25 mouse cellular contexts compared by ENCODE assay signal in the genomic region with DNA sequence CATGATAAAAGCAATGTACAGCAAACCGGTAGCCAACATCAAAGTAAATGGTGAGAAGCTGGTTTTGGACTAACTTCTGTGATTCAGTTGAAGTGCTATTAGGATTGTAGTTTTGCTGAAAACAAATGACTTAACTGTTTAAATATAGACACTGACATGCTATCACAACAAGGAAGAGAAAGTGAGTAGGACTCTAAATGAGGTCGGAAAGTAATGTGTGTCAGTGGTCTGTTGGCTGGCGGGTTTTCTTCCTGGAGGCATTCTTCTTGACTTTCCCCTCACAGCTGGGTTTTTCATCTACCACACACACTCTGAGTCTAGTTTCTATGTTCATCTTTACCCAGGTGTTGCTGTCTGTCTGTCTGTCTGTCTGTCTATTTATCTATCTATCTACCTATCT.
"Had no signal": no experiment of that assay in that cellular context is flagged by ENCODE, and none has a peak within 500 bp of the region (broad histone marks: within the 10 kb centered on the region; RNA-seq: fewer than 3 reads in every experiment).

No protein-coding gene starts in this region.

- H3K4me1 ChIP-seq: embryonic facial prominence, embryonic 10.5 days; embryonic facial prominence, embryonic 12.5 days; embryonic facial prominence, embryonic 15.5 days; forebrain, embryonic 10.5 days; forebrain, embryonic 12.5 days; forebrain, embryonic 13.5 days; forebrain, embryonic 15.5 days; heart, embryonic 10.5 days had no signal

- DNase-seq: cerebellum, adult 9-10 months; cerebellum, adult 9-11 months; cerebellum, postnatal 10 days; cerebellum, postnatal 14 days; cerebellum, postnatal 25 days; cerebellum, postnatal 36 days; embryo, embryonic 11 days; forebrain, postnatal 0 days; gastrocnemius, postnatal 10 days; gastrocnemius, postnatal 14 days; gastrocnemius, postnatal 25 days; gastrocnemius, postnatal 36 days; heart, adult 11 months; heart, adult 18-20 months; heart, adult 2 months had no signal

- H3K27me3 ChIP-seq: embryonic facial prominence, embryonic 12.5 days; embryonic facial prominence, embryonic 13.5 days; embryonic facial prominence, embryonic 15.5 days; forebrain, embryonic 12.5 days; forebrain, embryonic 13.5 days; forebrain, embryonic 15.5 days had no signal

- H3K4me3 ChIP-seq: embryonic facial prominence, embryonic 10.5 days; embryonic facial prominence, embryonic 12.5 days; embryonic facial prominence, embryonic 13.5 days; embryonic facial prominence, embryonic 15.5 days; erythroblast, embryonic 14.5 days; forebrain, embryonic 10.5 days; forebrain, embryonic 12.5 days; forebrain, embryonic 13.5 days; forebrain, embryonic 15.5 days; heart, adult 2 months; heart, embryonic 10.5 days had no signal

- H3K27ac ChIP-seq: embryonic facial prominence, embryonic 10.5 days; embryonic facial prominence, embryonic 12.5 days; embryonic facial prominence, embryonic 15.5 days; forebrain, embryonic 10.5 days; forebrain, embryonic 12.5 days; forebrain, embryonic 13.5 days; forebrain, embryonic 15.5 days; heart, adult 2 months; heart, embryonic 10.5 days had no signal

- H3K36me3 ChIP-seq: embryonic facial prominence, embryonic 10.5 days; embryonic facial prominence, embryonic 12.5 days; embryonic facial prominence, embryonic 13.5 days; embryonic facial prominence, embryonic 15.5 days; forebrain, embryonic 10.5 days; forebrain, embryonic 12.5 days; forebrain, embryonic 15.5 days; heart, embryonic 10.5 days had no signal

- H3K9me3 ChIP-seq: embryonic facial prominence, embryonic 10.5 days; embryonic facial prominence, embryonic 12.5 days; embryonic facial prominence, embryonic 13.5 days; embryonic facial prominence, embryonic 15.5 days; forebrain, embryonic 10.5 days; forebrain, embryonic 12.5 days; forebrain, embryonic 13.5 days; forebrain, embryonic 15.5 days; heart, embryonic 10.5 days had no signal

- H3K9ac ChIP-seq: embryonic facial prominence, embryonic 12.5 days; embryonic facial prominence, embryonic 13.5 days; embryonic facial prominence, embryonic 15.5 days; forebrain, embryonic 12.5 days; forebrain, embryonic 13.5 days; forebrain, embryonic 15.5 days; forebrain, postnatal 0 days had no signal

- H3K4me2 ChIP-seq: embryonic facial prominence, embryonic 12.5 days; embryonic facial prominence, embryonic 13.5 days; embryonic facial prominence, embryonic 15.5 days; forebrain, embryonic 12.5 days; forebrain, embryonic 13.5 days; forebrain, embryonic 15.5 days had no signal
